Mouse (Mus musculus): ENCODE measurements around the gene Flad1. TPM values are rescaled to one million over a fixed set of nuclear protein-coding genes. Genes with fewer than 3 reads are reported as not detected.

Gene Flad1
- 29.5 and 30.8 TPM in 2 replicates for polyA plus RNA-seq (2014; fragmentation: Nextera tagmentation; extraction: Ambion mirVana)

GRCm38 (mm10) chr3:89411490-89412393, at the start of gene Flad1:
Flad1 (minus strand) TSS chr3:89411870.
- Histone ChIP-seq H3K36me3 (ENCODE audit: control insufficient read depth, insufficient read depth, low read length) (peaks cover 12% of the 10 kb centered on the region; the same call in 1 of the 2 replicates), H3K9ac (replicated peaks; ENCODE audit: low read depth, low read length) (peak within 1 kb of the TSS; percentile 52), H3K27ac (ENCODE audit: low read depth, low read length) (peak within 1 kb of the TSS; percentile 69), H3K4me3 (ENCODE audit: low read depth, low read length) (peak within 1 kb of the TSS; percentile 42), H3K9me3 (ENCODE audit: control insufficient read depth, low read length) (no peaks in the 10 kb centered on the region), H3K4me2 (ENCODE audit: low read depth, low read length) (peak within 1 kb of the TSS; percentile 86), H3K27me3 (ENCODE audit: control insufficient read depth, insufficient read depth, low read length) (no peaks in the 10 kb centered on the region), H3K4me1 (ENCODE audit: control insufficient read depth, insufficient read depth, low read length) (peaks cover 8% of the 10 kb centered on the region)
- 6% methylated on average over 28 of the region's 28 CpGs for WGBS
- ATAC-seq (ENCODE audit: low read depth): peak; percentile 99

DNA sequence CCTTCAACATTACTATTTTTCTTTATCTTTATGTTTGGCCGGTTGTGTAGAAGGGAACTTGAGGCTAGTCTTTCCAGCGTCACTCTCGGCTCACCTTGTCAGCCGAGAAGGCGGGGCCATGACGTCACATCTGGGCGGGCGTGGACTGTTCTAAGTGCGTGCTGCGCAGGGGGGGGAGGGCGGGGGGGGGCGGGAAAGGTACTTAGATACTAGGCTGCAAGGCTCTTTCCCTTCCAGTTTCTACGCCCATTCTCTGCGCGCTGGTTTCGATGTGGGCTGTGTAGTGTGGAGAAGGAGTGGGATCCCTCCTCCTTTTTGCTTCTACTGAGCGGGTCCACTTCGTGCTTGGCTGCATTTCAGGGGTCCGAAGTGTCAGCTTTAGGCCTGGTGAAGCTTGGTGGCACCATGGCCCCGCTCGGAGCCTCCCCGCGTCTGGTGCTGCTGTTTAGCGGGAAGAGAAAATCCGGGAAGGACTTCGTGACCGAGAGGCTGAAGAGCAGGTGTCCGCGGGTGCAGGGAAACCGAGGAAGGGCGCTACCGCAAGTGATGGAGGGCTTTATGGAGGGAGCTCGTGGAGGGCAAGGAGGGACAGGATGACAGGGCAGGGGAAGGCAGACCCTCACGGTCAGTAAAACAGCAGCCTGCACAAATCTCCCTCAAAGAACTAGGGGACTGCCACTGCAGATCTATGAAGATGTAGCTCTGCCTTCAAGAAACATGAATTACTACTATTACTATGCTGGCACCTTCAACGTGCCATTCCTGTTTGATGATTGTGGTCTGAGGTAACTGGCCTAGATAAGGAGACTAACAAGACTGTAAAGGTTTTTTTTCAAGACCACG, 47.5 kb upstream of the Flad1 start:
- Histone ChIP-seq H3K9me3 (ENCODE audit: control insufficient read depth, low read length) (no peaks in the 10 kb centered on the region), H3K4me3 (ENCODE audit: low read depth, low read length) (peak overlapping the region; percentile 70), H3K4me1 (ENCODE audit: control insufficient read depth, insufficient read depth, low read length) (peaks cover 5% of the 10 kb centered on the region), H3K27ac (ENCODE audit: low read depth, low read length) (peak overlapping the region; percentile 91), H3K36me3 (ENCODE audit: control insufficient read depth, insufficient read depth, low read length) (0 out of 2 replicates have a peak, but pooled peaks cover 3% of the 10 kb centered on the region), H3K4me2 (ENCODE audit: low read depth, low read length) (peak overlapping the region; percentile 82), H3K9ac (replicated peaks; ENCODE audit: low read depth, low read length) (peak overlapping the region; percentile 83), H3K27me3 (ENCODE audit: control insufficient read depth, insufficient read depth, low read length) (no peaks in the 10 kb centered on the region)
- 1% methylated on average over 35 of the region's 36 CpGs for WGBS
- peak; percentile 89 for ATAC-seq (ENCODE audit: low read depth)

DNA sequence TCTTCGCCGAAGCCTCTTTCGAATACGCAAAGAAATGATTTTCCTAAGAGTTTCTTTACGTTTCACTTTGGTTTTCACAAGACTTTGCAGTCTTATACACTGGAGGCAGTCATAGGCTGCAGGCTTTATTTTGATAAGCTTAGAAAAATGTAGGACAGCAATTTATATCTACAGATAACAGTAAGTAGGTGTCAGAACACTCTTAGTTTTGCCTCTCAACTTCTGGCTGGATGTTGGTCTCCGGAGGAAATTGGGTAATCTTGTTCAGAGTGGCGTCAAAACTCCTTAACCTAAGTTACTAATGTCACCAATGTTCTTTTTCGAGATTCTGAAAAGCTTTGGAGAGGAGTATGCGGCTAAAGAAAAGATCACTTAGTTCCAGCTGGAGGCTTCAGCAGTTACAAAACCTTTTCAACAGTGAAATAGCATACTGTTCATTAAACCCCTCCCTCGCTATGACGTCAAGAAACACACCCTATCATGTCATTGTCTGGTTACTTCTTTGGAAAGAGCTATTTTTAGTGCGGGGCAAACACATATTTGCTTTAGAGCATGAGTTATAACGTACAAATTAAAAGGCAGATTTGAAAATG, 46.8 kb upstream of the Flad1 start:
- H3K36me3 ChIP-seq (ENCODE audit: control insufficient read depth, insufficient read depth, low read length): 0 out of 2 replicates have a peak, but pooled peaks cover under 1% of the 10 kb centered on the region
- no peak overlapping the region; the same call in 1 of the 2 replicates for H3K27ac ChIP-seq (ENCODE audit: low read depth, low read length)
- peak; percentile 42 for ATAC-seq (ENCODE audit: low read depth)
- no peaks in the 10 kb centered on the region for H3K27me3 ChIP-seq (ENCODE audit: control insufficient read depth, insufficient read depth, low read length)
- no peaks in the 10 kb centered on the region for H3K9me3 ChIP-seq (ENCODE audit: control insufficient read depth, low read length)
- no peak overlapping the region for H3K9ac ChIP-seq (replicated peaks; ENCODE audit: low read depth, low read length)
- 48% methylated on average over 13 of the region's 13 CpGs for WGBS
- peak overlapping the region; percentile 82; the same call in 1 of the 2 replicates for H3K4me2 ChIP-seq (ENCODE audit: low read depth, low read length)
- H3K4me3 ChIP-seq (ENCODE audit: low read depth, low read length): peak overlapping the region; percentile 70
- peaks cover 5% of the 10 kb centered on the region for H3K4me1 ChIP-seq (ENCODE audit: control insufficient read depth, insufficient read depth, low read length)

GRCm38 (mm10) chr3:89456726-89457665, 45.3 kb upstream of the Flad1 start:
- H3K9me3 ChIP-seq (ENCODE audit: control insufficient read depth, low read length): no peaks in the 10 kb centered on the region
- no peak overlapping the region for H3K4me3 ChIP-seq (ENCODE audit: low read depth, low read length)
- H3K4me2 ChIP-seq (ENCODE audit: low read depth, low read length): no peak overlapping the region
- no peak overlapping the region for H3K9ac ChIP-seq (replicated peaks; ENCODE audit: low read depth, low read length)
- no peaks in the 10 kb centered on the region for H3K36me3 ChIP-seq (ENCODE audit: control insufficient read depth, insufficient read depth, low read length)
- H3K4me1 ChIP-seq (ENCODE audit: control insufficient read depth, insufficient read depth, low read length): peaks cover 5% of the 10 kb centered on the region
- H3K27ac ChIP-seq (ENCODE audit: low read depth, low read length): no peak overlapping the region
- no peaks in the 10 kb centered on the region for H3K27me3 ChIP-seq (ENCODE audit: control insufficient read depth, insufficient read depth, low read length)
- WGBS: 44% methylated on average over 10 of the region's 10 CpGs
- no peak for ATAC-seq (ENCODE audit: low read depth)

GRCm38 (mm10) chr3:89455786-89456285, 44.2 kb upstream of the Flad1 start:
- Histone ChIP-seq H3K27me3 (ENCODE audit: control insufficient read depth, insufficient read depth, low read length) (no peaks in the 10 kb centered on the region), H3K4me2 (ENCODE audit: low read depth, low read length) (no peak overlapping the region), H3K27ac (ENCODE audit: low read depth, low read length) (no peak overlapping the region), H3K9me3 (ENCODE audit: control insufficient read depth, low read length) (no peaks in the 10 kb centered on the region), H3K4me3 (ENCODE audit: low read depth, low read length) (no peak overlapping the region), H3K4me1 (ENCODE audit: control insufficient read depth, insufficient read depth, low read length) (peaks cover 5% of the 10 kb centered on the region), H3K9ac (replicated peaks; ENCODE audit: low read depth, low read length) (no peak overlapping the region), H3K36me3 (ENCODE audit: control insufficient read depth, insufficient read depth, low read length) (no peaks in the 10 kb centered on the region)
- WGBS: 73% methylated on average over 1 of the region's 1 CpGs
- ATAC-seq (ENCODE audit: low read depth): no peak

DNA sequence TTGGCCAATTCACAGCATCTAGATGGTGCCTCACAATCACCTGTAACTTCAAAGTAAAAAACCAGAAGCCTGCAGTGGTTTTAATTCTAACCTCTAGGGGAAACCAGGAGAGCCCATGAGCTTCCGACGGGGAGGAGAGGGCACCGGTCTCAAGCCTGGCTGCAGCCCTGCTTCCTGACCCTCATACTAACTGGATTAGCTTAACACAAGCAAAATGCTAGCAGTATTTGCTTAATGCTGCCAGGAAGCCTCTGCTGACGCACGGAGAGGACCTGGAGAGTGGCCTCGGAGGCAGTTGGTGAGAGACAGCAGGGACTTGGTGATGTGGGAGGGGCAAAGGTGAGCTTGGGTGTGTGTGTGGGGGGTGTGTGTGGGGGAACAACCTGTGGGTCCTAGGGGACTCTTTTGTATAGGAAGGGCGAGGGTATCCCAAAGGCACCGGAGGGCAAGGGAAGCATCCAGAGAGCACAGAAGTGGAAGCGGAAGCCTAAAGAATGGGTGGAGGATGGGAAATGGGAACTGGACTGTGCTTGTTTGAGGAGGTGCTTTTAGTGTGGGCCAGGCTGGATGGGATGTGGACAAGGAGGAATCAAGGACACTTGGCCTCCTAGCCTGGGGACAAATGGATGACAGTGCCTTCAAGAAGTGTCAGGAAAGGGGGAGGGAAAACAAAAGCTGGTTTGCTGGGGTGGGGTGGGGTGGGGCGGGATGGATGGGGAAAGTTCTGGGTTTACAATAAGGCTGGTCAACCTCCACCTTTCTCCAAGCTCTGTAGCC, 42.9 kb upstream of the Flad1 start, which contains the start of gene Pmvk:
Gene Pmvk (plus strand): TSS at position 141 of the 777 bp plus-strand sequence.
- no peak within 1 kb of the TSS for H3K9ac ChIP-seq (replicated peaks; ENCODE audit: low read depth, low read length)
- no peaks in the 10 kb centered on the region for H3K27me3 ChIP-seq (ENCODE audit: control insufficient read depth, insufficient read depth, low read length)
- H3K36me3 ChIP-seq (ENCODE audit: control insufficient read depth, insufficient read depth, low read length): no peaks in the 10 kb centered on the region
- H3K27ac ChIP-seq (ENCODE audit: low read depth, low read length): no peak within 1 kb of the TSS
- 63% methylated on average over 10 of the region's 10 CpGs for WGBS
- no peak for ATAC-seq (ENCODE audit: low read depth)
- H3K4me2 ChIP-seq (ENCODE audit: low read depth, low read length): no peak within 1 kb of the TSS
- no peaks in the 10 kb centered on the region for H3K9me3 ChIP-seq (ENCODE audit: control insufficient read depth, low read length)
- peaks cover under 1% of the 10 kb centered on the region; the same call in 1 of the 2 replicates for H3K4me1 ChIP-seq (ENCODE audit: control insufficient read depth, insufficient read depth, low read length)
- H3K4me3 ChIP-seq (ENCODE audit: low read depth, low read length): no peak within 1 kb of the TSS

DNA sequence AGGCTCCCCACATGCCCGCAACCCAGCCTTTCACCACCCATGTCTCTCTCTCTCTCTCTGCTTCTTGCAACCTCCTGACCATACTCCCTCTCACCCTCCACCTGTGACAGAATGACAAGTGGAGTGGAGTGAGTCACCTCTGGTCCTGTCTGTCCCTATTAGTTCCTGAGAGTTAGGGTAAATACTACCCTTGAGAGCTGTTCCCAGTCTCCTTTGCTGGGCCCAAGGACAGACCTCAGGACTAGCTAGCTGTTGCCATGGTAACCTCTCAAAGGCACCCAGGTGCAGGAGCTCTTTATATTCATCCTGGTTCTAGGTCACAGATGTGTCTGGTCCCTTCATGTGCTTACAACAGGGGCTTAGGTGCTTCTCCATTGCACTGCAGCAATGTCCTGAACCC, 40.2 kb upstream of the Flad1 start:
- ATAC-seq (ENCODE audit: low read depth): no peak
- H3K27ac ChIP-seq (ENCODE audit: low read depth, low read length): no peak overlapping the region; the same call in 1 of the 2 replicates
- no peak overlapping the region for H3K4me2 ChIP-seq (ENCODE audit: low read depth, low read length)
- 100% methylated on average over 1 of the region's 1 CpGs for WGBS
- H3K4me1 ChIP-seq (ENCODE audit: control insufficient read depth, insufficient read depth, low read length): no peaks in the 10 kb centered on the region
- no peaks in the 10 kb centered on the region for H3K9me3 ChIP-seq (ENCODE audit: control insufficient read depth, low read length)
- H3K9ac ChIP-seq (replicated peaks; ENCODE audit: low read depth, low read length): no peak overlapping the region
- no peak overlapping the region for H3K4me3 ChIP-seq (ENCODE audit: low read depth, low read length)
- H3K27me3 ChIP-seq (ENCODE audit: control insufficient read depth, insufficient read depth, low read length): no peaks in the 10 kb centered on the region
- H3K36me3 ChIP-seq (ENCODE audit: control insufficient read depth, insufficient read depth, low read length): no peaks in the 10 kb centered on the region

Data from neural tube, embryonic 14.5 days (tissue).